Mouse (Mus musculus): ENCODE data around the gene Rgs11.

- no peak for TF ChIP-seq CTCF (IDR thresholded peaks at IDR 0.05; ENCODE audit: low read depth)
- TF ChIP-seq EP300 (optimal IDR thresholded peaks at IDR 0.05): no peak
Observed at GRCm38 (mm10) chr17:26192481-26193190, 10.1 kb upstream of the Rgs11 start.
